Mouse (Mus musculus): ENCODE measurements at regions not wholly inside any gene's neighbourhood (a gene's known extent, or its start where the extent isn't known, plus 50 kb on each side); places are given as distances from the start of the nearest gene placed in this dataset.

GRCm38 (mm10) chr12:58743800-58744199 is 268.0 kb downstream of the Sec23a start:
- no peak for DNase-seq

- no peak for DNase-seq
Measured at GRCm38 (mm10) chr12:58728094-58728493, 283.7 kb downstream of the Sec23a start.

- DNase-seq, result no peak
Measured at GRCm38 (mm10) chr12:58727547-58727946, 284.3 kb downstream of the Sec23a start.

- no peak for DNase-seq
Measured at GRCm38 (mm10) chr12:58717908-58718307, 293.9 kb downstream of the Sec23a start.

GRCm38 (mm10) chr12:58714207-58714606 is 297.6 kb downstream of the Sec23a start:
- DNase-seq, result no peak

- DNase-seq, result no peak
Measured at GRCm38 (mm10) chr12:58695680-58696079, 316.1 kb downstream of the Sec23a start.

- no peak for DNase-seq
Measured at GRCm38 (mm10) chr12:58669914-58670635, 341.7 kb downstream of the Sec23a start.

GRCm38 (mm10) chr12:58654530-58655056 is 357.2 kb downstream of the Sec23a start:
- no peak for DNase-seq

- DNase-seq, result no peak
Measured at GRCm38 (mm10) chr12:58653751-58654150, 358.1 kb downstream of the Sec23a start.

- no peak for DNase-seq
Measured at GRCm38 (mm10) chr12:58653222-58653621, 358.6 kb downstream of the Sec23a start.

GRCm38 (mm10) chr12:58652701-58653100 is 359.1 kb downstream of the Sec23a start:
- DNase-seq, result no peak

- DNase-seq, result no peak
Measured at GRCm38 (mm10) chr12:58648322-58648721, 363.5 kb downstream of the Sec23a start.

GRCm38 (mm10) chr12:58643843-58644242 is 368.0 kb downstream of the Sec23a start:
- DNase-seq, result no peak

- no peak for DNase-seq
Measured at GRCm38 (mm10) chr12:58639478-58639877, 370.4 kb upstream of the Clec14a start.

GRCm38 (mm10) chr12:58638260-58638659 is 369.2 kb upstream of the Clec14a start:
- peak in 1 of 2 experiments; percentile 39 for DNase-seq

GRCm38 (mm10) chr12:58632529-58632928 is 363.4 kb upstream of the Clec14a start:
- no peak for DNase-seq

GRCm38 (mm10) chr12:58628817-58629216 is 359.7 kb upstream of the Clec14a start:
- DNase-seq, result no peak

- no peak for DNase-seq
Measured at GRCm38 (mm10) chr12:58625144-58625543, 356.1 kb upstream of the Clec14a start.

GRCm38 (mm10) chr12:58619508-58620310 is 350.6 kb upstream of the Clec14a start:
- no peak for DNase-seq

GRCm38 (mm10) chr12:58594781-58595180 is 325.7 kb upstream of the Clec14a start:
- DNase-seq, result no peak

GRCm38 (mm10) chr12:58591480-58591829 is 322.4 kb upstream of the Clec14a start:
- DNase-seq, result no peak

- no peak for DNase-seq
Measured at GRCm38 (mm10) chr12:58590547-58591479, 321.7 kb upstream of the Clec14a start.

Measured in kidney, postnatal 25 days (tissue).